Mouse (Mus musculus) kidney, adult 9 months (tissue): ENCODE results near the gene Btnl4.

Experiments used
- DNase-seq: peaks from one replicate; pipeline ENCODE4 v3.0.0; 2022

The Btnl4 gene

GRCm38 (mm10) chr17:34427597-34427996 is 49.5 kb downstream of the Btnl4 start:
- DNase-seq: no peak

DNA sequence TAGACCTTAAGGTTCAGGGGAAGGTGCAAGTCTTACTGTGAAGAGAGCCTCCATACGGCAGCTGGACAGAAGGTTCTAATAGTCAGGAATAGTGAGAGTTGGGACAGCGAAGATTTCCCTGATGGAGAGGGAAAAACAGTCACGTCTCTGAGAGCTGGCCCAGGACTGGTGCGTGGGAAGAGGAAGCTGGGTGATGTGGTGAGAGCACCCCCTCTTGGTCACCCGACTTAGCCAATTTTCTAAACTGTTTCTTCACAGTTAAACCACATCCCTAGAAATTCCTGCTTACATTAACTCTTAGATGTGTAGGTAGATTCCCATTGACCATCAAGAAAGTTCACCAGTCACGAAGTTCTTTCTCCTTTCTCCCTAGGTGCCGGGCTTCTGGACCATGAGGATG is 57.1 kb downstream of the Btnl4 start:
- DNase-seq: no peak
